Mouse (Mus musculus): ENCODE measurements around the gene Tnmd. TPM values are rescaled to one million over a fixed set of nuclear protein-coding genes. Genes with fewer than 3 reads are reported as not detected.

Gene Tnmd
- not detected in 2 replicates for polyA plus RNA-seq (2015; fragmentation: Nextera tagmentation; extraction: Ambion mirVana)

DNA sequence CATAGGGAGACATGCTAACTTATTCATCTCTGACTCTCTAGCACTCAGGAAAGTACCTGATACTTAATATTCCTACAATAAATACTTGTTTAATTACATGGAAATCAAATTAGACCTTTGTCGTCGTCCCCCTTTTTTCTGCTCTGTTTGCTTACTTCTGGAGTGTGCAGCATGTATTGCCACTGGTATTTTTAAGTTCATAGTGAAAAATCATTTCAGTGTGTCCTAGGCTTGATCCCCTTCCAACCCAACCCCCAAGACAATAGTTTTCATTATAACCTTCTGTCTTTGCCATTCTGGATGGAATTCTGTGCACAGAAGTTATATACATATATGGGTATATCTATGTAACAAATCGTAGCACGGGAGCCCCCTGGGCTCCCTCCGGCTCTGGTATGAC is at the start of gene Tnmd:
Tnmd (plus strand) TSS at position 301 of the 400 bp plus-strand sequence.
- Histone ChIP-seq H3K4me1 (ENCODE audit: insufficient read depth, low read depth, low read length) (no peaks in the 10 kb centered on the region), H3K27ac (ENCODE audit: low read length) (no peak within 1 kb of the TSS), H3K9ac (replicated peaks; ENCODE audit: low read depth) (no peak within 1 kb of the TSS), H3K4me3 (ENCODE audit: low read depth, low read length) (no peak within 1 kb of the TSS), H3K4me2 (replicated peaks; ENCODE audit: low read depth, low read length) (no peak within 1 kb of the TSS), H3K27me3 (replicated peaks; ENCODE audit: insufficient read depth, low read length) (no peaks in the 10 kb centered on the region), H3K9me3 (ENCODE audit: low read length) (no peaks in the 10 kb centered on the region), H3K36me3 (ENCODE audit: insufficient read depth, low read length) (no peaks in the 10 kb centered on the region)
- ATAC-seq (no peak), DNase-seq (ENCODE audit: low spot score) (no peak)
- no peak for TF ChIP-seq EP300 (IDR thresholded peaks at IDR 0.05)
- no peak for TF ChIP-seq CTCF (IDR thresholded peaks at IDR 0.05)
- WGBS, result 75% methylated on average over 5 of the region's 5 CpGs

- Histone ChIP-seq H3K9me3 (ENCODE audit: low read length) (no peaks in the 10 kb centered on the region), H3K4me2 (replicated peaks; ENCODE audit: low read depth, low read length) (no peak overlapping the region), H3K36me3 (ENCODE audit: insufficient read depth, low read length) (no peaks in the 10 kb centered on the region), H3K9ac (replicated peaks; ENCODE audit: low read depth) (no peak overlapping the region), H3K4me1 (ENCODE audit: insufficient read depth, low read depth, low read length) (no peaks in the 10 kb centered on the region), H3K27ac (ENCODE audit: low read length) (no peak overlapping the region), H3K4me3 (ENCODE audit: low read depth, low read length) (no peak overlapping the region), H3K27me3 (replicated peaks; ENCODE audit: insufficient read depth, low read length) (no peaks in the 10 kb centered on the region)
- DNase-seq (ENCODE audit: low spot score) (peak; percentile 6), ATAC-seq (no peak)
- no peak for TF ChIP-seq EP300 (IDR thresholded peaks at IDR 0.05)
- no peak for TF ChIP-seq CTCF (IDR thresholded peaks at IDR 0.05)
- 76% methylated on average over 4 of the region's 4 CpGs for WGBS
These were observed 2.9 kb downstream of the Tnmd start for GRCm38 (mm10) chrX:133853637-133854036.

DNA sequence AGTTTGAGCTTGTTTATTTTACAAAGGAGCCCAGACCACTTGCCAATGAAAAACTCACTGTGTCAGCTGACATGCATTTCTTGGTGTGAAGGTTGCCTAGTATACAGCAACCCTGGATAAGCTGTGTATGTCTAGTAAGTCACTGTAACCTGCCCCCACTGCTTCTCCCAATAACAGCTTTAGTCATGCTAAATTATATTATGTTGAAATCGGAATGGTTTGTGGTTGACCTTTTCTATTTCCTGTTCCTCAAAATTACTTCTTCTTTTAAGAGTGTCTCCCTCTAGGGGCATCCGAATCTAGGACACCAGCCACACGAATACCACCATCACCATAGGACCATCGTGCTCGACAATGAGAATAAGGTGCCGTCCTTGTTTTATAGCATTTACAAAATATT is 19.0 kb downstream of the Tnmd start:
- ATAC-seq (no peak), DNase-seq (ENCODE audit: low spot score) (peak; percentile 6)
- Histone ChIP-seq H3K4me1 (ENCODE audit: insufficient read depth, low read depth, low read length) (no peaks in the 10 kb centered on the region), H3K27ac (ENCODE audit: low read length) (no peak overlapping the region), H3K9ac (replicated peaks; ENCODE audit: low read depth) (no peak overlapping the region), H3K27me3 (replicated peaks; ENCODE audit: insufficient read depth, low read length) (no peaks in the 10 kb centered on the region), H3K36me3 (ENCODE audit: insufficient read depth, low read length) (no peaks in the 10 kb centered on the region), H3K9me3 (ENCODE audit: low read length) (no peaks in the 10 kb centered on the region), H3K4me2 (replicated peaks; ENCODE audit: low read depth, low read length) (no peak overlapping the region), H3K4me3 (ENCODE audit: low read depth, low read length) (no peak overlapping the region)
- TF ChIP-seq CTCF (IDR thresholded peaks at IDR 0.05) (no peak), EP300 (IDR thresholded peaks at IDR 0.05) (no peak)
- 88% methylated on average over 6 of the region's 6 CpGs for WGBS

- ATAC-seq (no peak), DNase-seq (ENCODE audit: low spot score) (no peak)
- TF ChIP-seq EP300 (IDR thresholded peaks at IDR 0.05) (no peak), CTCF (IDR thresholded peaks at IDR 0.05) (no peak)
- Histone ChIP-seq H3K4me1 (ENCODE audit: insufficient read depth, low read depth, low read length) (no peaks in the 10 kb centered on the region), H3K36me3 (ENCODE audit: insufficient read depth, low read length) (no peaks in the 10 kb centered on the region), H3K4me2 (replicated peaks; ENCODE audit: low read depth, low read length) (no peak overlapping the region), H3K4me3 (ENCODE audit: low read depth, low read length) (no peak overlapping the region), H3K27ac (ENCODE audit: low read length) (no peak overlapping the region), H3K9ac (replicated peaks; ENCODE audit: low read depth) (no peak overlapping the region), H3K27me3 (replicated peaks; ENCODE audit: insufficient read depth, low read length) (no peaks in the 10 kb centered on the region), H3K9me3 (ENCODE audit: low read length) (no peaks in the 10 kb centered on the region)
- 81% methylated on average over 3 of the region's 3 CpGs for WGBS
These were observed 36.5 kb downstream of the Tnmd start for GRCm38 (mm10) chrX:133887308-133887707.

DNA sequence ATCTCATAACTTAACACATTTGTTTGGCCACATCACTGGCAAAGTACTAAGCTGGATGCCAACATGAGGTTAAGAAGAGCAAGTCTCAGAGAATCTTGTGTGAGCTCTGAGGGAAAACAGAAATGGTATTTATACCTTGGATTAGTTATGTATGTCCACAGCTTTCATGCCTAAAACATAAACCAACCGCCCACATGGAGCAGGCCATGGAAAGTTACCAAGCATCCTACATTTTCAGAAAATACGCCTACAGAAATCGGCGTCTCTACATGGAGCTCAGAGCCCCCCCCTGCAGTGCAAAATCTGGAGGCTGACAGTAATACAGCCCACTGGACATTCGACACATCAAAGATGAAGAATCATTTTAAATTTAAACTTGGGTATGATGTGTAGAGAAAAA is 37.3 kb downstream of the Tnmd start:
- Histone ChIP-seq H3K9ac (replicated peaks; ENCODE audit: low read depth) (no peak overlapping the region), H3K27ac (ENCODE audit: low read length) (no peak overlapping the region), H3K4me3 (ENCODE audit: low read depth, low read length) (no peak overlapping the region), H3K9me3 (ENCODE audit: low read length) (no peaks in the 10 kb centered on the region), H3K4me2 (replicated peaks; ENCODE audit: low read depth, low read length) (no peak overlapping the region), H3K36me3 (ENCODE audit: insufficient read depth, low read length) (no peaks in the 10 kb centered on the region), H3K27me3 (replicated peaks; ENCODE audit: insufficient read depth, low read length) (no peaks in the 10 kb centered on the region), H3K4me1 (ENCODE audit: insufficient read depth, low read depth, low read length) (no peaks in the 10 kb centered on the region)
- DNase-seq (ENCODE audit: low spot score) (no peak), ATAC-seq (no peak)
- 81% methylated on average over 5 of the region's 5 CpGs for WGBS
- TF ChIP-seq CTCF (IDR thresholded peaks at IDR 0.05), result no peak
- TF ChIP-seq EP300 (IDR thresholded peaks at IDR 0.05), result no peak

- peak; percentile 56 for TF ChIP-seq CTCF (IDR thresholded peaks at IDR 0.05)
- TF ChIP-seq EP300 (IDR thresholded peaks at IDR 0.05), result no peak
- Histone ChIP-seq H3K4me1 (ENCODE audit: insufficient read depth, low read depth, low read length) (no peaks in the 10 kb centered on the region), H3K27me3 (replicated peaks; ENCODE audit: insufficient read depth, low read length) (no peaks in the 10 kb centered on the region), H3K9me3 (ENCODE audit: low read length) (no peaks in the 10 kb centered on the region), H3K27ac (ENCODE audit: low read length) (no peak within 1 kb of the TSS), H3K4me2 (replicated peaks; ENCODE audit: low read depth, low read length) (peak within 1 kb of the TSS; percentile 62), H3K9ac (replicated peaks; ENCODE audit: low read depth) (peak within 1 kb of the TSS; percentile 32; the same call in 1 of the 2 replicates), H3K4me3 (ENCODE audit: low read depth, low read length) (peak within 1 kb of the TSS; percentile 49), H3K36me3 (ENCODE audit: insufficient read depth, low read length) (no peaks in the 10 kb centered on the region)
- ATAC-seq (peak; percentile 86), DNase-seq (ENCODE audit: low spot score) (peak; percentile 85)
- 12% methylated on average over 31 of the region's 33 CpGs for WGBS
These were observed 47.3 kb downstream of the Tnmd start, which contains the start of gene Tspan6 for GRCm38 (mm10) chrX:133898014-133898542. Tspan6 (minus strand) TSS chrX:133898429.

Data from lung, postnatal 0 days (tissue).